Mouse (Mus musculus): ENCODE measurements around the gene Fam171a2. TPM values are rescaled to one million over a fixed set of nuclear protein-coding genes. Genes with fewer than 3 reads are reported as not detected.

Gene Fam171a2
- 4.9 and 5.7 TPM in 2 replicates for polyA plus RNA-seq (2015; fragmentation: Nextera tagmentation; extraction: Ambion mirVana)

DNA sequence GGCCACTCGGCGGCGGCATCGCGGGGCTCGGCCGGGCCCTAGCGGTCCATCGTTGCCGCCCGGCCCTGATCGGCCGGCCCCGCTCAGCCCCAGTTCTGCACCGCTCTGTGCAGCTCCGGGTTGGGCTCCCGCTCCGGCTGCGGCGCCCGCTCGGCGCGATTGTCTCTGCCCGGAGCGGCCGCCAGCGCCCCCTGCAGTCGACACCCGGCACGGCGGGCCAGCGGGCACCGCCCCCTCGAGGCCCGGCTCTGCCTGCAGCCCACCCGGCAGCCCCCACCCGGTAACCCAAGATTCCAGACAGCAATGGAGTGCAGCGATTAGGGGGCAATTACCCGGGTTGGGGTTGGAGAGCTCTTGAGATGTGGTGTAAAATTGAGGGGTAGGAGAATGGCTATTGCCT is at the start of gene Fam171a2:
Gene Fam171a2, minus strand, starts transcription at position 186 of the 400 bp plus-strand sequence.
- under 1% methylated on average over 31 of the region's 40 CpGs for WGBS
- H3K27ac ChIP-seq = peak within 1 kb of the TSS; percentile 96
- peaks cover 43% of the 10 kb centered on the region for H3K4me1 ChIP-seq
- peaks cover 11% of the 10 kb centered on the region; the same call in 1 of the 2 replicates for H3K27me3 ChIP-seq
- no peaks in the 10 kb centered on the region for H3K9me3 ChIP-seq
- ATAC-seq (ENCODE audit: insufficient number of reproducible peaks, low FRiP score, low TSS enrichment, low read depth) = peak; percentile 53; the same call in 1 of the 2 replicates
- peaks cover 13% of the 10 kb centered on the region for H3K36me3 ChIP-seq
- H3K4me2 ChIP-seq = peak within 1 kb of the TSS; percentile 78
- peak within 1 kb of the TSS; percentile 96 for H3K4me3 ChIP-seq
- peak within 1 kb of the TSS; percentile 99 for H3K9ac ChIP-seq

DNA sequence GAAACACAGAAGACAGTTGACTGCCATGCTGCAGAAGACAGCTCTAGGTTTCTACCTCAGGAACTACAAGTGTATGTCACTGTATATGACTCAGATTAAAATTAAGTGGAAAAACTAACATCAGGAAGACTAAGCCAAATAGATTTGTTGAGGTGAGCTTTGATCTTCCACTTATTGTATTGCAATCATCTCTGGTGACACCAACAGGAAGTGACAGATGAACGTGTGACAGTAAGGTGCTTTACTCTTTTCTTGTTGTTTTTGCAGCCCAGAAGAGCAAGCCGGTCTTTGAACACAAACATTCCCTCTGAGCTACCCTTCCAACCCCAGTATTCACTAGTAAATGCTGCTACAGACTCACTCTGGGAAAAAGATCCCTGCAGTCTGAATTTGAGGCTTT is 49.2 kb upstream of the Fam171a2 start:
- 71% methylated on average over 2 of the region's 2 CpGs for WGBS

DNA sequence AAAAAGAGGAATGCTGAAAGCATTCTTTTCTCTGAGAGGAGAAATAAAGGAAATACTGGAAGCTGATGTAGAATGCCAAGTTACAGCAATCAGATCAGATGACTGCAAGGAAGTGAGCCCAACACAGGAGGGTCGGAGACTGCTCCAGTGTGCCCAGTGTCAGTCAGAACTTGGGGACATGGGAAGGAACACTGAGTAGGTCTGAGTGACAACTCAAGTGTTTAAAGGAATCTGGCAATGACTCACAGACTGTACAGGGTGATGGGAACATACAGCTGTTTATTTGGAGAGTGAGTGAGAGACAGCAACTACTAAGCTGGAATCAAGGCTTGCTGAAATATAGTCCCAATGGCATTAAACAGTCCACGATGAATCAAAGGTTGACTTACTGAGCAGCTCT is 48.7 kb upstream of the Fam171a2 start:
- no peak for ATAC-seq (ENCODE audit: insufficient number of reproducible peaks, low FRiP score, low TSS enrichment, low read depth)
- Histone ChIP-seq H3K27ac (no peak overlapping the region), H3K9ac (no peak overlapping the region), H3K36me3 (peaks cover 56% of the 10 kb centered on the region), H3K4me2 (no peak overlapping the region), H3K4me1 (no peaks in the 10 kb centered on the region), H3K9me3 (no peaks in the 10 kb centered on the region), H3K4me3 (no peak overlapping the region), H3K27me3 (no peaks in the 10 kb centered on the region)
- WGBS = 89% methylated on average over 2 of the region's 2 CpGs

More for the DNA sequence above, 49.2 kb upstream of the Fam171a2 start:
- ATAC-seq (ENCODE audit: insufficient number of reproducible peaks, low FRiP score, low TSS enrichment, low read depth) = no peak
- no peaks in the 10 kb centered on the region for H3K9me3 ChIP-seq
- peaks cover 59% of the 10 kb centered on the region for H3K36me3 ChIP-seq
- no peaks in the 10 kb centered on the region for H3K27me3 ChIP-seq
- no peaks in the 10 kb centered on the region for H3K4me1 ChIP-seq
- no peak overlapping the region for H3K4me3 ChIP-seq
- no peak overlapping the region for H3K4me2 ChIP-seq
- no peak overlapping the region for H3K27ac ChIP-seq
- no peak overlapping the region for H3K9ac ChIP-seq

DNA sequence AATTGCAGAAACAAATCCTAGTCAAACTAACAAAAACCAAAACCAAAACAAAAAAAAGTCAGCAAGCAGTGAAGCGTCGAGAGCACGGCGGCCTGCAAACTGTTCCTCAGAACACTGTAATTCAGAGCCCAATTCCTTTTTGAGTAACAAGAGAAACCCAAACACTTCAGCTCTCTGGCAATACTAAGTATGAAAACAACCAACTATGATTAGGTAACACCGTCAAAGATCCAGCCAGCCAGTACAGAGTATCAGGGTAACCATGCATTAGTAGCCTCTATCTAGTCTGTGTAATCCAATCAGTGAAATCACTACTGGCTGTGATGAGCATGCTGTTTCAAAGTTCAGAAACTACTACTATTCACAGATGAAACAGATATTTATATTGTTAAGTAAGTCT is 48.3 kb upstream of the Fam171a2 start:
- no peak overlapping the region for H3K4me2 ChIP-seq
- no peaks in the 10 kb centered on the region for H3K27me3 ChIP-seq
- H3K9ac ChIP-seq = no peak overlapping the region
- no peak overlapping the region for H3K27ac ChIP-seq
- H3K4me3 ChIP-seq = no peak overlapping the region
- no peaks in the 10 kb centered on the region for H3K9me3 ChIP-seq
- H3K4me1 ChIP-seq = no peaks in the 10 kb centered on the region
- peaks cover 52% of the 10 kb centered on the region for H3K36me3 ChIP-seq
- 93% methylated on average over 5 of the region's 5 CpGs for WGBS
- no peak for ATAC-seq (ENCODE audit: insufficient number of reproducible peaks, low FRiP score, low TSS enrichment, low read depth)

DNA sequence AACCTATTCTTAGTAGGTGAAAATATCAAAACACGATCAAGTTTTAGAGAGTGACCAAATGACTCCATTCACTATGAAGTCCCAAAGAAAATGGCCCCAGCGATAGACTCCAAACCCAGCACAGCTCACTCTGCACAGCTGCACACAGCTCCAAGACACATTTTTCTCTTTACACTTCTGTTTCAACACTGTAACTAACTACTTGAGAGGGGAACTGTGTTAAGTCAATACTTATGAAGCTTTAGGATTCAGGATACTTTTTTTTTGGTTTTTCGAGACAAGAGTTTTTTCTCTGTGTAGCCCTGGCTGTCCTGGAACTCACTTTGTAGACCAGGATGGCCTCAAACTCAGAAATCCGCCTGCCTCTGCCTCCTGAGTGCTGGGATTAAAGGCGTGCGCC is 47.6 kb upstream of the Fam171a2 start:
- Histone ChIP-seq H3K4me1 (no peaks in the 10 kb centered on the region), H3K36me3 (peaks cover 48% of the 10 kb centered on the region), H3K9ac (no peak overlapping the region), H3K9me3 (no peaks in the 10 kb centered on the region), H3K27me3 (no peaks in the 10 kb centered on the region), H3K27ac (no peak overlapping the region), H3K4me3 (no peak overlapping the region), H3K4me2 (no peak overlapping the region)
- ATAC-seq (ENCODE audit: insufficient number of reproducible peaks, low FRiP score, low TSS enrichment, low read depth) = no peak
- 93% methylated on average over 6 of the region's 6 CpGs for WGBS

DNA sequence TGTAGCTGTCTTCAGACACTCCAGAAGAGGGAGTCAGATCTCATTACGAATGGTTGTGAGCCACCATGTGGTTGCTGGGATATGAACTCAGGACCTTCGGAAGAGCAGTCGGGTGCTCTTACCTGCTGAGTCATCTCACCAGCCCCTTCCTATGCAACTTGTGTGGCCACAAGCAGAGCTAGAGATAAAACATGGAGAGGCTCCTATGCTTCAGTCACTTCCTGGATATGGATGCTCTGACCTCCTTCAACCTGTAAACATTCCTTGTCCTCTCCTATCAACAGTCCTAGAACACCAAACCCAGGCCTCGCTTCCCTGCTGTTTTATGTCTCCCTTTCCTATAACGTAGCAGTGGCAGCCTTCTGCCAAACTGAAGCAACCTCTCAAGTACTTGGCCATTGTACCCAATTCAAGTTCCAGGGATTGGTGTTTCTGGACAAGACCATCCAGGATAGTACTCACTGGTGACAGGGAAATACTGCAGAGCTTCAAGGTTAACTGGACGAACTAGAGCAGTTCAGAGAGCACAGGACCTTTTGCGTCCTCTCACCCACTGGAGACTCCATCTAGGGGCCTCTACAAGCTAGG is 46.7 kb upstream of the Fam171a2 start:
- peaks cover 40% of the 10 kb centered on the region for H3K36me3 ChIP-seq
- H3K4me1 ChIP-seq = no peaks in the 10 kb centered on the region
- H3K4me3 ChIP-seq = no peak overlapping the region
- H3K27me3 ChIP-seq = no peaks in the 10 kb centered on the region
- H3K4me2 ChIP-seq = no peak overlapping the region
- 82% methylated on average over 7 of the region's 7 CpGs for WGBS
- no peak overlapping the region for H3K27ac ChIP-seq
- H3K9ac ChIP-seq = no peak overlapping the region
- no peaks in the 10 kb centered on the region for H3K9me3 ChIP-seq
- ATAC-seq (ENCODE audit: insufficient number of reproducible peaks, low FRiP score, low TSS enrichment, low read depth) = no peak

DNA sequence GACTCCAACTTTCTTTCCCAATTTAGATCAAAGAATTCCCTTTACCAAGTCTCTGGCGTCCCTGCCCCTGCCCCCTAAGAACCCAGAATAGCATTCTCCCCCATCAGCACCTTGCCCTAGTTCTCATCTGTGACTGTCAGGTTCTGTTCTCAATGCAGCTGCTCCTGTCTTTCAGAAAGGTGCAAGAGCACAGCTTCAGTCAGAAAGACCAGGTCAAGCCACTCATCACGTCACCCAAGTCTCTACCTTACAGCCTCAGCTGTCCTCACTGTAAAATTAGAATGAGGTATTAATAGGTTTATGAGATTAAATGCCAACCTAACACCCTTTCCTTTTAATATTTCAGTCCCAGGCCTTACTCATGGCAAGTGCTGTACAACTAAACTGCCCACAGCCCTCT is 45.8 kb upstream of the Fam171a2 start:
- no peak overlapping the region for H3K9ac ChIP-seq
- H3K27ac ChIP-seq = no peak overlapping the region
- no peak for ATAC-seq (ENCODE audit: insufficient number of reproducible peaks, low FRiP score, low TSS enrichment, low read depth)
- peaks cover 35% of the 10 kb centered on the region for H3K36me3 ChIP-seq
- no peak overlapping the region for H3K4me3 ChIP-seq
- no peak overlapping the region for H3K4me2 ChIP-seq
- H3K27me3 ChIP-seq = no peaks in the 10 kb centered on the region
- no peaks in the 10 kb centered on the region for H3K9me3 ChIP-seq
- H3K4me1 ChIP-seq = no peaks in the 10 kb centered on the region
- 71% methylated on average over 2 of the region's 2 CpGs for WGBS

DNA sequence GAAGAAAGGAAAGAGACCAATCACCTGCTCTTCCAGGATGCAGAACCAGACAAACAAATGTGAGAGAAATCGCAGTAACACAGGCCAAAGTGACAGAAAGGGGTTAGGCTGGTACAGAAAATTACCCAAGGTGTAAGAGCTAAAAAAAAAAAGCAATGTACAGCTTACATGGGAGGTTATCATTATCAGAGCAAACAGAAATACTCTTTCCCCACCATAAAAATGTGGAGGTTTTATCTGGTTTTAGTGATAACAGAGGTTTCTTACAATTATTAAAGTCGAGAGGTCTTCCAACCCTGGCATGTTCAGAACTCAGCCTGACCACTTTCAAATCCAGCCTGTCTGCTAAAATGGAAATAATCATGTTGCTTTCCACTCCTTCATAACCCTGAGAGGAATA is 40.4 kb upstream of the Fam171a2 start:
- ATAC-seq (ENCODE audit: insufficient number of reproducible peaks, low FRiP score, low TSS enrichment, low read depth) = no peak
- Histone ChIP-seq H3K27ac (no peak overlapping the region), H3K36me3 (peaks cover 36% of the 10 kb centered on the region), H3K4me1 (no peaks in the 10 kb centered on the region), H3K9ac (no peak overlapping the region), H3K9me3 (no peaks in the 10 kb centered on the region), H3K4me2 (no peak overlapping the region), H3K4me3 (no peak overlapping the region), H3K27me3 (no peaks in the 10 kb centered on the region)
- 95% methylated on average over 2 of the region's 2 CpGs for WGBS

DNA sequence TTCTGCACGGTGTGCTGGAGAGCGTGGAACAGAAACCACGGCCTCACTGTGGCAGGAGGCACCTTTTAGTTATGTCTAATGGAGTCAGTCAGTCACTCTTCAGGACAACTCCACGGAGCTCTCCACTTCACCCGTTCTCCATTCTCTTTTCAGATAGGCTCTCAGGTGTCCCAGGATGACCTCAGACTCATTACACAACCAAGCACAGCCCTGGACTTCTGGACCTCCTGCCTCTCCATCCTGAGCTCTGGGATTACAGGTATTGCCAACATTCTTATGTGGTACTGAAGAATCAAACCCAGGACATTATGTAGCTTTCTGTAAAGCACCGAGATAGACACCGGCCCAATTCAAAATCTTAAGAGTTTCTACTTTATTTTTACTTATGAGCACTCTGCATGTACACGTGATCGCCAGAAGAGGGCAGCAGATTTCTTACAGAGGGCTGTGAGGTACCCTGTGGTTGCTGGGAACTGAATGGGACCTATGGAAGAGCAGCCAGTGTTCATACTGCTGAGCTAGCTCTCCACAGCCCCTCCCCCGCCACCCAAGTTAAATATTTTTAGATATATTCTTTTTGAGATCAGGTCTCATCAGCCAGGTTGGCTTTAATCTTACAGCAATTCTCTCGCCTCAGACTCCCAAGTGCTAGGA is 39.4 kb upstream of the Fam171a2 start:
- Histone ChIP-seq H3K9ac (no peak overlapping the region), H3K27me3 (no peaks in the 10 kb centered on the region), H3K4me3 (no peak overlapping the region), H3K36me3 (peaks cover 34% of the 10 kb centered on the region), H3K9me3 (no peaks in the 10 kb centered on the region), H3K4me2 (no peak overlapping the region), H3K4me1 (no peaks in the 10 kb centered on the region), H3K27ac (no peak overlapping the region)
- no peak for ATAC-seq (ENCODE audit: insufficient number of reproducible peaks, low FRiP score, low TSS enrichment, low read depth)
- WGBS = 71% methylated on average over 11 of the region's 11 CpGs

DNA sequence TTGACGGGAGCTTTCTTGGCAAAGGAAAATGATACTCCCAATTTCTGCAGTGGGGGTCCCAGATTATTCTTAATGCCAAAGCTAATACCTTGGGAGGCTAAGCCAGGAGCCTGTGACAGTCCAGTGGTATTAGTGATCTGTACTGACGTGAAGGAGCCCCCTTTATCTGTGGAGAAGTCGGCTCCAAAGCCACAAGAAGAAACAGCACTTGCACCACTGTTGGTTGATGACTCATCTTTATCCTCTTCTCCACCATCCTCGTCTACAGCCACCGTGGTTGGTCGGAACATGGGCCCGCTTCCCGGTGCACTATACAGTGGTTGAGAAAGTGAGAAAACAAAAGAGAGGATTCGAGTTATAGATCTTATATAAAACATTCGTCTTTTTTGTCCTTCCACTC is 34.3 kb upstream of the Fam171a2 start:
- H3K9ac ChIP-seq = no peak overlapping the region
- no peak overlapping the region for H3K4me2 ChIP-seq
- no peak for ATAC-seq (ENCODE audit: insufficient number of reproducible peaks, low FRiP score, low TSS enrichment, low read depth)
- H3K27me3 ChIP-seq = no peaks in the 10 kb centered on the region
- H3K36me3 ChIP-seq = peaks cover 77% of the 10 kb centered on the region
- H3K27ac ChIP-seq = no peak overlapping the region
- no peaks in the 10 kb centered on the region for H3K4me1 ChIP-seq
- H3K9me3 ChIP-seq = no peaks in the 10 kb centered on the region
- WGBS = 91% methylated on average over 10 of the region's 10 CpGs
- H3K4me3 ChIP-seq = no peak overlapping the region

DNA sequence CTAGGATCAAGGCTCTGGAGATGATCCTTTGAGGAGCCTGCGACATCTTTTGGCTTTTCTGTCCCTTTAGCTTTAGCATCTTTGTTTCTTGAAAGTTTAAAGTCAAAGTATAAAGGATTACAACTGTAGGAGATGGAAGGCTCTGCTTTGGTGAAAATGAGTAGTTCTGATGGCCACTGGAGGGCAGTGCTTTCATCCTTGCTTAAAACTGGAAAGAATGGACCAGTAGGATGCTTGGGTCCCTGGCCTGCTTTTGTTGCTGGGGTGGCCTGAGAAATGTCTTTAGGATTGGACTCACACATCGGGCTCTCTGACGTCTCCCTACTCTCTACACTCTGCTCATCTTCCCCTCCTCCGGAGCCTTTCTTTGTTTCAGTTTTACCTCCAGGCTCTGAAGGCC is 33.4 kb upstream of the Fam171a2 start:
- no peaks in the 10 kb centered on the region for H3K9me3 ChIP-seq
- H3K27me3 ChIP-seq = no peaks in the 10 kb centered on the region
- H3K27ac ChIP-seq = no peak overlapping the region
- H3K4me1 ChIP-seq = no peaks in the 10 kb centered on the region
- peaks cover 71% of the 10 kb centered on the region for H3K36me3 ChIP-seq
- no peak overlapping the region for H3K4me3 ChIP-seq
- WGBS = 92% methylated on average over 4 of the region's 4 CpGs
- ATAC-seq (ENCODE audit: insufficient number of reproducible peaks, low FRiP score, low TSS enrichment, low read depth) = no peak
- no peak overlapping the region for H3K9ac ChIP-seq
- no peak overlapping the region for H3K4me2 ChIP-seq

DNA sequence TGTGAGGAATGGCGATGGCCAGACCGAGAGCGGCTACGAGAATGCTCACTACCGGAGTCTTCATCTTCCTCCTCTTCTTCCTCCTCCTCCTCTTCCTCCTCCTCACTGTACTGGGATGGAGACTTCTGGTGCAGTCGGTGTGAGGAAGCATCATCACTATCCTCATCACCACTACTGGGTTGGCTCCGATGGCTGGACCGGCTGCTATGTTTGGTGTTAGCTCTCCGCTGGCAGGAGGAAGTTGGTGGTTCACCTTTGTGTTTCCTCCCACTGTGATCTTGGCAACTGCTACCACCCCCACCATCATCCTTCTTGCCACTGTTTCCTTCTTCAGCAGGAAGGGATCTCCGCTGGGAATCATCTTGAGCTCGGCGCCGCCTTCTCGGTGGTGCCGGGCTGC is 32.6 kb upstream of the Fam171a2 start:
- ATAC-seq (ENCODE audit: insufficient number of reproducible peaks, low FRiP score, low TSS enrichment, low read depth) = no peak
- H3K4me2 ChIP-seq = no peak overlapping the region
- H3K4me1 ChIP-seq = no peaks in the 10 kb centered on the region
- H3K27me3 ChIP-seq = no peaks in the 10 kb centered on the region
- H3K9me3 ChIP-seq = no peaks in the 10 kb centered on the region
- no peak overlapping the region for H3K9ac ChIP-seq
- peaks cover 68% of the 10 kb centered on the region for H3K36me3 ChIP-seq
- H3K27ac ChIP-seq = no peak overlapping the region
- H3K4me3 ChIP-seq = no peak overlapping the region
- 96% methylated on average over 15 of the region's 15 CpGs for WGBS

Data from limb, embryonic 15.5 days (tissue).